Mouse (Mus musculus) urinary bladder, adult 2 months (tissue): ENCODE results near the gene Fcmr. TPM values are rescaled to one million over a fixed set of nuclear protein-coding genes. Genes with fewer than 3 reads are reported as not detected.

Source experiments
- DNase-seq: peaks from one replicate; pipeline ENCODE4 v3.0.0; 2022; ENCODE audit warnings: low spot score
- polyA plus RNA-seq: library from polyadenylated mRNA; depleted of rRNA; stranded (reverse); fragments of >200 nt; gene quantifications from 2 replicates; pipeline ENCODE4 v1.2.3, GENCODE M21; 2012; rRNA removed

The Fcmr gene
- polyA plus RNA-seq, result 0.52 and 1.0 TPM in 2 replicates

GRCm38 (mm10) chr1:130865541-130866221, at the start of gene Fcmr:
Fcmr (plus strand) TSS chr1:130865669.
- DNase-seq, result no peak

DNA sequence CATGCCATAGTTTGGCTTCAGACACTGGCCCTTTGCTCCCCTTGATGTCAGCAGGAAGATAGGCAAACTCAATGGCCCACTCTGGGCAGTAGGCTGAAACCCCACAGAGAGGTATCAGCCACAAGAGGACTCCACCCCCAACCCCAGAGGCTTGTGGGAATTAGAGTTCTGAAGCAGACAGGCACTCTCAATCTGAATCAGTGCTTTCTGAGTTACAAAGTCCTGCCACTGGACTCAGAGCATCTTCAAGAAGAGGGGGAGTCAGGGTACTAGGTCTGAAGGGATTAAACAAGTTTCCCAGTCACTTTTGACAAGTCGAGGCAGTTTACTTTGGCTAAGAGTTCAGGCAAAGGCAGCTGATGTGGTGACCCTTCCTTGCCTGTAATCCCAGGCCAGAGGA, 45.7 kb upstream of the Fcmr start:
- no peak for DNase-seq

- no peak for DNase-seq
These were observed 44.9 kb upstream of the Fcmr start for GRCm38 (mm10) chr1:130820316-130821148.

- DNase-seq, result no peak
These were observed 44.4 kb upstream of the Fcmr start for GRCm38 (mm10) chr1:130821149-130821471.

DNA sequence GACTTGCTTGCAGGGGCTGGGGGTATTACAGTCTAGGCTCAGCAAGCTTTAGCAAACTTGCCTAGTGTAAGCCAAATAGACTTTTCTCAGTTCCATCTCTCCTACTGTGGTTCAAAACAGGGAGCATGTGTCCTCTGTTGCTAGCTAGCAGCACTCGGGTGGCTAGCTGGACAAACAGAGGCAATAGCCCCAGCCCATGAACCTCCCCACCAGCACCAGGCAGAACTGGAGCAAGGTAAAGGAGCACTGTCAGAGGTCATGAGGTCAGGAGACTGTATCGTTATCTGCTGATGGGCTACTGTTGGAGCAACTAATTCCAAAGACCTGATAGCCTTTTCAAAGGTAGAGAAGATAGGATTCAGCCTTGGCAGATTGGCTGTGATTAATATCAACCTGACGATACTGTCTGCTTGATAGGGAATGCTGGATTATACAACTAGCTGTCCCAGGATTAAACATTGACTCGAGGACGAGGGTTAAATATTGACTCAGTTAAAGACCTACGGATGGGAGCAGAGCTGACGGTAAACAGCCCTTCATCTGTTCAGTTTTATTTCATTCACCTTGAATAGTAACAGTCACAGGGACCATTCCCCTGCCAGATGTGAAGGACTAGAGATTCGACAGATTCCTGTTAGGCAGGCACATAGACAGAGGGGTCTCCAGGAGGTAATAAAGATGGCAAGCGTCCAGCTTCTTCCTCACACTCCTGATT, 43.4 kb upstream of the Fcmr start:
- DNase-seq, result no peak

DNA sequence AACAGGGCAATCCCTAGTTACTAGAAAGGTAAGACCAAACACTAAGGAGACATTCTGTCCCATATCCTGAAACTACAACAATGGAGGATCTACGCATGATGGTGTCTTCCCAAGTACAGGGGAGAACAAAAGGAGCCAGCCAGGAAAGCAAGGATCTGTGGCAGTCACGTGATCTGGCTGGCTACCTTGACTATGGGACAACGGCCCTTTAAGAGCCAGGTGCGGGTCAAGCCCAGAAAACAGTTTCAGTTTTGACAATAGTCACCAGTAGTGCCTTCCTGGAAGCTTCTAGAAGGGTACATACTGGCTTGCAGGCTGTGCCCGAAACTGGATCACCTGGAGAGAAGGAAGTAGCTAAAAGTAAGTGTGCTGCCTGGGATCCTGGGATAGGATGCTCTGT, 39.0 kb upstream of the Fcmr start, which contains the start of gene Pigr:
Pigr (plus strand) TSS at position 237 of the 400 bp plus-strand sequence.
- DNase-seq, result no peak

DNA sequence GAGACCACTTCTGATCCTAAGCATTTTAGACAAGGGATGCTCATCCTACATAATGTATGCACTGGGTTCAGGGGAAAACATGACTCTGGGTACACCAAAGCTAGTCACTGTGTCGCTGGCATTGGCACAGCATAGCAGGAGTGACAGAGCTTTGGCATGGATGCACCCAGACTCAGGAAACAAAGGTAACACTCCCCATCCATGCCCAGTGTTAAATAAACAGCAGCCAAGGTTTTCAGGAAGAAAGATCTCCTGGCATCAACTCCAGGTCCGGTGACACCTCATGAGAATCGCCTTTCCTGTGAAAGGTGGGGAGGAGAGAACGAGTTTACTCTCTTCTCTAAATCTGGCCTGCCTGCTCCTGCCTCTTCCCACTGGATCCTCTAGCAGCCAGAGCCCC, 36.8 kb upstream of the Fcmr start:
- DNase-seq, result no peak

DNA sequence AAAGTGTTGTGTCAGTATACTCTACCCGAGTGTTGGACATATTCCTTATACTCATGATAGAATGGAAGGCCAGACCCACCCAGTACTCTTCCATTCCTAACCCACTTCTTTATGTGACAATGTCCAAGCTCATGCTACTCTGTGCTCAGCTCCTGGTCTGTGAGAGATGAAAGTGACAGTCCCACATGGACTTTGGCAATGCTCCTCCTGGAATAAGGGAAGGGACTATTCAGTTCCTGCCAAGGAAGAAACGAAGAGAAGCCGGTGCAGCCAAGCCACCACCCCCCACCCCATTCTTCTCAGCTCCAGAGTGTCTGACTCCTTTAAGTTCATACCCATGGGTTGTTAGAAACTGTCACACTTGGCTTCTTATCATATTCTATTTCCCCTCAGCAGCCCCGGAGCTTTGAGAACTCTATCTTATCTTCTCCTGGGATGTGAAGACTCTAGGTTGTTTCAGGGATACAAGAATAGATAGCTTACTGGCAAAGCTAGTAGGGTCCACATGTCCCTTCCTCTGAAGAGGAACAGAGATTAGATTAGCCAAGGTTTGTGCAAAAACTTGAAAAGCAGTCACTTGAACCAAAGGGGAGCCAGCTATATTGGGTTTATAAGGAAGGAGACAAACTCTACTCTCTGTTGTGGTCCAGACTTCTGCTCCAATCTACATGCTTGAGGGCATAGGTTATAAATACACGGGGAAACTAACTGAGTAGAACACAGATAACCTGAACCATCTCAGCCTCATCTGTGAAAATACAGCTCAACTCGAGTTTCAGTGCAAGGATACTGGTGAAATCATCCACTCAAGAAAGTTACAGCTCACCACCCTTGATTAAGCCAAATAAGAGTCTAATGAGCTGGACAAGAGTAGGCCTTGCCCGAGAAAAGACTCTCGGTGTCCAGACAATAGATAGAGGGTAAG, 35.3 kb upstream of the Fcmr start:
- DNase-seq, result no peak

GRCm38 (mm10) chr1:130832230-130833149, 33.0 kb upstream of the Fcmr start:
- DNase-seq, result no peak

- DNase-seq, result no peak
These were observed 30.1 kb upstream of the Fcmr start for GRCm38 (mm10) chr1:130835161-130835936.

DNA sequence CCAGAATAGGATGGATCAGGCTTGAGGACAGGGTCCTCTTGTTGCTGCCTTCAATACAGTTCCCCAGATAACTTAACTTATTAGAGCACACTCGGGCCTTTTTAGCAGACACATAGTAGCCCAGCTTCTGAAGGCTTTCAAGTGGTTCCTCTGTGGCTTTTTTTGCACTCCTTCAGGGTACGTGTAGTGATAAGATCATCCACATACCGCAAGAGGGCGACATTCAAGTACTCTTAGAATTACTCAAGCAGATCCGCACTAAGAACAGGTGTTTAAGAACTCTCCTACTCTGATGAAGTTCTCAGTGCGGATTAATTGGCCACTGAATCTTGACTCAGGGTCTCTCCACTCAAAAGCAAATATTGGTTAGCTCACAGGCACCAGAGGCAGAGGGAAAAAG, 27.2 kb upstream of the Fcmr start:
- no peak for DNase-seq

GRCm38 (mm10) chr1:130840599-130841379, 24.7 kb upstream of the Fcmr start:
- DNase-seq, result no peak

GRCm38 (mm10) chr1:130841621-130842020, 23.8 kb upstream of the Fcmr start:
- DNase-seq, result no peak

- DNase-seq, result no peak
These were observed 21.0 kb upstream of the Fcmr start for GRCm38 (mm10) chr1:130844516-130844915.

DNA sequence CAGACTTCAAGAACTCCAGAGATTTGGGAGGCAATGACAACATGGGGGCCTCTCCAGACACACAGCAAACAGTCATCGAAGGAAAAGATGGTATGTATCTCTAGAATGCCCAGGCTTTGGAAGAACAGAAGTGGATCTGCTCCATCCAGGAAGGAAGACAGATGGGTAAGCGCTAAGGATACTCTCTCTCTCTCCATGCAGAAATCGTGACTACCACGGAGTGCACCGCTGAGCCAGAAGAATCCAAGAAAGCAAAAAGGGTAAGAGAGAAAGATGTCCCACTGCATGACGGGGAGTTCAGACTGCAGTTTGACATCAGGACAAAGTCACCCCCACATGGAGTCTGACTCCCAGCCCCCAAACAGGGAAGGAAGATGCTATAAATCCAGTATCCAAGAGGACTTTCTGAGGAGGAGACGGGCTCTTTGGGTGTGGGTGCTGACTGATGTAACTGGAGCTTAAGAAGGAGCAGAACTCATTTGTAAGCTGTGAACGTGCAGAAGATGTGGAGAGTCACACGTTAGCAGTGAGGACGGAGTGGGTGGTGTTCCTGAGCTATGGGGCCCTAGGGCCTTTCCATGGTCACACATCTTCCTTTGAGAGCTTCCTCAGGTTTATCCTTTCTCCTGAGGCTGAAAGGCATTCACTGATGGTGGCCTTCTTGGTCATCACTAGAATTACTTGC, 15.8 kb upstream of the Fcmr start:
- no peak for DNase-seq

- no peak for DNase-seq
These were observed 15.1 kb upstream of the Fcmr start for GRCm38 (mm10) chr1:130850405-130850804.

DNA sequence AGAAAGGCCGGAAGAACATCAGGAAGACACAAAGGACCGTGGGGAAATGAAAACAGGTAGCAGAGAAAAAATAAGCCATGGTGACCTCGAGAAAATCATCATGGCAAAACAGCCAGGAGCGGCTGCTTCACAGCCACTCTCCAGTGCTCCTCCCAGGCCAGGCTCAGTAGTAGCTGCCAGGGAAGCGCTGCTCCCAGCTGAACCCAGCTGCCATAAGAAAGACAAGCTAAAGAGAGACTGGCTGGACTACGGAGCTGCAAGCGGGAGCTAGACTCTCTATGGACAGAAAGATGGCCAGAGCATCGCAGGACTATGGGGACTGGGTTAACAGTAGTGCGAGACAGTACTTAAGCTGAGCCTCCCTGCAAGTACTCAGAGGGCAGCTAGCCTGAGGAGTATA, 10.7 kb upstream of the Fcmr start:
- DNase-seq, result no peak

DNA sequence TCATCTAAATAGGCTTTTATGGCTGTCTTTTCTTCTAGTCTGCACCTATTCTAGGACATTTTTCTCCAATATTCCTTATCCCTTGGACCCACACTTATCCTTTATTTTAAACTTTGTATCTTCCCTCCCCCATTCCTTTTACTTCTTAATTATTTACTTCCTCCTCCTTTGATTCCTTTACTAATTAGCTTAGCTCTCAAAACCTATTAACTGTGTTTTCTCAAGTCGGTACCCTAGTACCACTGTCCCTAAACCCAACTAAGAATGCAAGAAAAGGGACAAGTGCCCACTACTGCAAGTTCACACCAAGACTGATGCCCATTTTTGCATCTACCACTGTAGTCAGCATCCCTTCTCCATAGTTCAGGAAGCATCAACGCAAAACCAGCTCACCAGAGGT, 9.7 kb upstream of the Fcmr start:
- no peak for DNase-seq
